Mouse (Mus musculus) heart, embryonic 15.5 days (tissue): ENCODE measurements around the gene Gm5426. TPM values are rescaled to one million over a fixed set of nuclear protein-coding genes. Genes with fewer than 3 reads are reported as not detected.
"Not testable (repeated sequence)": the region's sequence is repeated elsewhere in the genome, so short reads cannot be mapped to it uniquely, and the experiment has no call there.

Experiments used
- ATAC-seq: fragments of 200-750 bp; cut with Nextera tagmentation; replicated peaks from 2 replicates; pipeline ENCODE4 v1.8.0; 2017; ENCODE audit warnings: low read depth, moderate TSS enrichment; ENCODE audit not compliant: insufficient number of reproducible peaks, insufficient read depth, low FRiP score
- H3K27ac ChIP-seq: fragments of 300-500 bp; sonication (generic); 2 replicates; pipeline ENCODE4 v1.5.1; 2015; ENCODE audit warnings: mild to moderate bottlenecking, inconsistent platforms
- H3K27me3 ChIP-seq: fragments of 300-500 bp; sonication (generic); 2 replicates; pipeline ENCODE4 v1.6.1; 2015; ENCODE audit warnings: inconsistent platforms
- H3K36me3 ChIP-seq: fragments of 300-500 bp; sonication (generic); 2 replicates; pipeline ENCODE4 v1.6.1; 2015; ENCODE audit warnings: mild to moderate bottlenecking, inconsistent platforms
- H3K4me1 ChIP-seq: fragments of 300-500 bp; sonication (generic); replicated peaks from 2 replicates; pipeline ENCODE4 v1.6.1; 2015; ENCODE audit warnings: inconsistent platforms
- H3K4me2 ChIP-seq: fragments of 300-500 bp; sonication (generic); 2 replicates; pipeline ENCODE4 v1.6.1; 2015; ENCODE audit warnings: inconsistent platforms, mild to moderate bottlenecking, moderate library complexity
- H3K4me3 ChIP-seq: fragments of 300-500 bp; sonication (generic); 2 replicates; pipeline ENCODE4 v1.5.1; 2015; ENCODE audit warnings: mild to moderate bottlenecking, inconsistent platforms
- H3K9ac ChIP-seq: fragments of 300-500 bp; sonication (generic); 2 replicates; pipeline ENCODE4 v1.6.1; 2015; ENCODE audit warnings: mild to moderate bottlenecking, inconsistent platforms
- H3K9me3 ChIP-seq: fragments of 300-500 bp; sonication (generic); replicated peaks from 2 replicates; pipeline ENCODE4 v1.6.1; 2016; ENCODE audit warnings: inconsistent platforms
- WGBS: fragments of 180-500 bp; shearing (Covaris S2); methylation state at CpG from one replicate; pipeline ENCODE4 v1.1.7; 2015; ENCODE audit warnings: mixed read lengths; 5-methylcytosine and 5-hydroxymethylcytosine counted together
- polyA plus RNA-seq: library from polyadenylated mRNA; unstranded; fragments of >200 nt; fragmentation: Nextera tagmentation; extraction: Ambion mirVana; gene quantifications from 2 replicates; pipeline ENCODE4 v1.2.1, GENCODE M21; 2015

Gene Gm5426
- polyA plus RNA-seq, 1 experiment from 2014 or later, result not detected

- not testable (repeated sequence) for H3K4me1 ChIP-seq, H3K27ac ChIP-seq, H3K9ac ChIP-seq, ATAC-seq, H3K36me3 ChIP-seq, H3K4me3 ChIP-seq, H3K27me3 ChIP-seq, H3K4me2 ChIP-seq, H3K9me3 ChIP-seq
- 60% methylated on average over 4 of the region's 4 CpGs for WGBS
These were observed 2.9 kb downstream of the Gm5426 start for GRCm38 (mm10) chr10:96139274-96139673.

DNA sequence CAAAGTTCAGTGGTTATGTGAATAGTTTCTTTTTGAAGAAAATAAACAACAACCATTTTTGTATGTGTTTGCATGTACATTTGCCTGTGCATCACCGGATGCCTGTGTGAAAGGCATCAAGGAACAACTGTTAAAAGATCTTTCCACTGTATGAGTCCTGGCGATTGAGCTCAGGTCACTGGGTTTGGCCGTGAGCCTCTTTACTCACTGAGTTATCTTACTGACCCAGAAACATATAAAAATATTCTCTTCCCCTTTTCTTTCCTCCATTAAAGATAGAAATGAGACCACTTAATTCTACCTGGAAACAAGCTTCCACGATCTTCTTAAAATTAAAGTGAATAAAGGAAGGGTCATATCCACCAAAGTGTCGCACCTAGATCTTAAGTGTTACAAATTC, 10.2 kb downstream of the Gm5426 start:
- Histone ChIP-seq H3K4me3 (no peak overlapping the region), H3K9ac (no peak overlapping the region), H3K4me1 (peaks cover 5% of the 10 kb centered on the region), H3K27ac (no peak overlapping the region), H3K27me3 (no peaks in the 10 kb centered on the region), H3K9me3 (no peaks in the 10 kb centered on the region), H3K4me2 (no peak overlapping the region), H3K36me3 (no peaks in the 10 kb centered on the region)
- no peak for ATAC-seq
- 81% methylated on average over 5 of the region's 5 CpGs for WGBS

- H3K36me3 ChIP-seq, result no peaks in the 10 kb centered on the region
- H3K27ac ChIP-seq, result no peak overlapping the region
- no peak overlapping the region for H3K4me3 ChIP-seq
- WGBS, result 29% methylated on average over 10 of the region's 10 CpGs
- no peak overlapping the region for H3K9ac ChIP-seq
- no peak overlapping the region for H3K4me2 ChIP-seq
- peaks cover 5% of the 10 kb centered on the region for H3K4me1 ChIP-seq
- ATAC-seq, result no peak
- H3K27me3 ChIP-seq, result no peaks in the 10 kb centered on the region
- H3K9me3 ChIP-seq, result no peaks in the 10 kb centered on the region
These were observed 11.9 kb downstream of the Gm5426 start for GRCm38 (mm10) chr10:96148250-96148699.

DNA sequence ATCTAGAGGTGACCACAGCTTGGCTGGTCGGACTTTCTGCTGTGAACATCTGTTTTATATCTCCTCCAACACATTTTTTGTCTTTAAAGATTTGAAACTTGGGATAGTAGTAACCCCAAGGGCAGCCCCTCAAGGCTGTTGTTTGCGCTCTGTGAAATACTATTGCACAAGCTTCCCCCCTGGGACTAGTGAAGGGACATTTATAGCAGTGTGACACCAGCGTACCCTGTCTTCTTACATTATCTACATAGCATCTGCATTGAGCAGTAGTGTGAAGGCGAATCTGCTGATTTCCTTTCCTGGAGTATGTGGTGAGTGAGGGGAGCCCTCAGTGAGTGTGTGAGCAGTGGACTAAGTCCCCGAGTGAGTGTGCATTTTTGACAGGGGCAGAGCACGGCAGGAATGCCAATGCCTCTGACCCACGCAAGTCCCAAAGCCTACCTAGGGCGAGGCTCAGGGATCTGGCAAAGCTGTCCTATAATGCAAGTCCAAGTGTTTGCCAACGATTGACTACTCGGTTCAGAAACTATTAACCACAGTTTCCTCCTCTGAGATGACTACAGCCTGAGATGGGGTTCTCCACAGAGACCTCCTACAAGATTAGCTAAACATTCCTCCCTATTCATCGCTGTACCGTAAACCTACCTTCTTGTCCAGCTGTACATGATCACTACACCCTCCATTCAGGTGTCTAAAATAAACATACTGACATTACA, 14.2 kb downstream of the Gm5426 start:
- no peaks in the 10 kb centered on the region for H3K27me3 ChIP-seq
- H3K36me3 ChIP-seq, result no peaks in the 10 kb centered on the region
- no peak overlapping the region for H3K4me3 ChIP-seq
- no peak overlapping the region for H3K9ac ChIP-seq
- H3K9me3 ChIP-seq, result no peaks in the 10 kb centered on the region
- ATAC-seq, result no peak
- no peak overlapping the region for H3K4me2 ChIP-seq
- H3K4me1 ChIP-seq, result peaks cover 5% of the 10 kb centered on the region
- H3K27ac ChIP-seq, result no peak overlapping the region
- WGBS, result 73% methylated on average over 12 of the region's 12 CpGs

DNA sequence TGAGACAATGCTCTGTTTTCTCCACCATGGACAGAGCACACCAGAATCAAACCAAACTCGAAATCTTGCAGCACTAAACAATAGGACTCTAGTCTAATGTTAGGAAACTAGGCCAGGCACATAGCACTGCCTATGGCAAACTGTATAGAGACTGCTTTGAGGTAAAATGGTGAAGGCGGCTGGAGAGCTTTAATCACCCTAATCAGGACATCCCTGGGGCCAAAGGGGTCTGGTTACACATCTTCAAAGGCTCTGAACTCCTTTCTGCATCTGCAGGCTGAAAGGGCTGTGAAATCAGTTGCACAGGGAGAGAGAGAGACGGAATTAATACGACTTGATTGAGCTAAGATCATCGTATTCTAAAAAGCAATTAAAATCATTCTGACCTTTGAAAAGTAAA, 16.9 kb downstream of the Gm5426 start:
- Histone ChIP-seq H3K27ac (no peak overlapping the region), H3K27me3 (no peaks in the 10 kb centered on the region), H3K4me2 (no peak overlapping the region), H3K9me3 (no peaks in the 10 kb centered on the region), H3K4me1 (peaks cover 1% of the 10 kb centered on the region), H3K9ac (no peak overlapping the region), H3K36me3 (no peaks in the 10 kb centered on the region), H3K4me3 (no peak overlapping the region)
- WGBS, result 45% methylated on average over 5 of the region's 5 CpGs
- no peak for ATAC-seq

GRCm38 (mm10) chr10:96162975-96163706, 26.7 kb downstream of the Gm5426 start:
- H3K27ac ChIP-seq, result no peak overlapping the region
- no peaks in the 10 kb centered on the region for H3K27me3 ChIP-seq
- no peak overlapping the region for H3K9ac ChIP-seq
- H3K4me3 ChIP-seq, result no peak overlapping the region
- H3K4me1 ChIP-seq, result no peaks in the 10 kb centered on the region
- WGBS, result 80% methylated on average over 7 of the region's 7 CpGs
- no peaks in the 10 kb centered on the region for H3K9me3 ChIP-seq
- H3K4me2 ChIP-seq, result no peak overlapping the region
- ATAC-seq, result no peak
- H3K36me3 ChIP-seq, result no peaks in the 10 kb centered on the region

DNA sequence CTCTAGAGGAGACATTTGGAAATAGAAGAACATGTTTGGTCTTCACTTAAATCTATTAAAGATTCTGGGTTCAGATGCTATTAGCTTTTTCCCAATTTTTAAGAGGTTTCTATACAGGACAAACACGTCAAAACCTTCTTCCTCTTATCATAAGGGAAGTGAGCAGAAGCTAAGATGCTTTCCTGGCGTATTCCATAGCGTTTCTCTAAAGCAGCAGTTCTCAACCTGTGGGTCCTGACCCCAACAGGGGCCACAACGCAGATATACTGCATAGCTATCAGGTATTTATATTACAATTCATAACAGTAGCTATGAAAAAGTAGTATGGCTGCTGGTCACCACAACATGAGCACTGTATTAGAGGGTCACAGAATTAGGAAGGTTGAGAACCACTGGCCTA, 27.4 kb downstream of the Gm5426 start:
- no peaks in the 10 kb centered on the region for H3K4me1 ChIP-seq
- no peaks in the 10 kb centered on the region for H3K27me3 ChIP-seq
- no peak overlapping the region for H3K4me2 ChIP-seq
- no peaks in the 10 kb centered on the region for H3K36me3 ChIP-seq
- whole genome bisulfite sequencing, result 78% methylated on average over 4 of the region's 4 CpGs
- H3K9ac ChIP-seq, result no peak overlapping the region
- ATAC-seq, result no peak
- H3K9me3 ChIP-seq, result no peaks in the 10 kb centered on the region
- no peak overlapping the region for H3K27ac ChIP-seq
- no peak overlapping the region for H3K4me3 ChIP-seq

DNA sequence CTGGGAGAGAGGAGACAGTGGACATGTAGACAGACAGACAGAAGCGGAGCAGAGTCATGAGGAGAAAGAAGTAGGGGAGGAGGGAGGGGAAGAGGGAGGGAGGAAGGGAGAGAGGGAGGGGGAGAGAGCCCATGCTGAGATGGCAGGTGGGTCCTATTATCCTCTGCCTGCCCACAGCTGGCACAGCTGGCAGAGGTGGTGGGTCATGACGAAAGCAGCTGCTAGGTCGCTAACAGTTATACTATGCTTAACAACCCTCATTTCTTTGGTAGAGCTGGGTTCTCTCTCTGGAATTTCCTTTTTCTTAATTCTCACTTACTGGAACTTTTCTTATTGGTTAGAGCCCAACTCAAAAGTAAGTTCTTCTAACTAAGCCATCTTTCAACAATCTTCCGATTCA, 28.9 kb downstream of the Gm5426 start:
- WGBS, result 92% methylated on average over 4 of the region's 4 CpGs
- ATAC-seq, result no peak

DNA sequence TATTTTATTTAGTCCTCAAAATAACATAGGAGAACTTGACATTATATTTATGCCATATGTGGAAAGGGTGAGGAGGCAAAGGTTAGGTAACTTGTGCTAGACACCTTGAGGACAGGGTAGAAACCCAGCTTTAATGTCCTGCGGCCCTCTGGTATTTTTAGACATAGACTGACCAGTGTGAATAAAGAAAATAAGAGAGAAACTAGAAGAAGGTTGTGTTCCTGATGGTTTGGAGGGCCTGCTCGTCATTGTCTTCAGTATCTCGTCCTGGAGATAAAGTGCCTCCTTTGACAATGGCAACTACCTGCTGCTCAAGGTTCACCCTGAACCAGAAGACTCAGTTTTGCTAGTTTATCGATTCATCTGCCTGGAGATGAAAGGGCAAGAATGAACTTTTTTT, 32.6 kb downstream of the Gm5426 start:
- Histone ChIP-seq H3K27me3 (no peaks in the 10 kb centered on the region), H3K36me3 (no peaks in the 10 kb centered on the region), H3K4me2 (no peak overlapping the region), H3K4me3 (no peak overlapping the region), H3K9me3 (no peaks in the 10 kb centered on the region), H3K4me1 (no peaks in the 10 kb centered on the region), H3K9ac (no peak overlapping the region), H3K27ac (no peak overlapping the region)
- no peak for ATAC-seq
- 75% methylated on average over 4 of the region's 4 CpGs for WGBS

More for the DNA sequence above, 28.9 kb downstream of the Gm5426 start:
- H3K4me1 ChIP-seq, result no peaks in the 10 kb centered on the region
- H3K36me3 ChIP-seq, result no peaks in the 10 kb centered on the region
- no peak overlapping the region for H3K4me3 ChIP-seq
- H3K4me2 ChIP-seq, result no peak overlapping the region
- H3K27me3 ChIP-seq, result no peaks in the 10 kb centered on the region
- no peak overlapping the region for H3K9ac ChIP-seq
- H3K9me3 ChIP-seq, result no peaks in the 10 kb centered on the region
- H3K27ac ChIP-seq, result no peak overlapping the region

GRCm38 (mm10) chr10:96171546-96171945, 35.1 kb downstream of the Gm5426 start:
- Histone ChIP-seq H3K4me1 (no peaks in the 10 kb centered on the region), H3K9me3 (no peaks in the 10 kb centered on the region), H3K4me2 (no peak overlapping the region), H3K9ac (no peak overlapping the region), H3K4me3 (no peak overlapping the region), H3K36me3 (no peaks in the 10 kb centered on the region), H3K27me3 (no peaks in the 10 kb centered on the region), H3K27ac (no peak overlapping the region)
- no peak for ATAC-seq

DNA sequence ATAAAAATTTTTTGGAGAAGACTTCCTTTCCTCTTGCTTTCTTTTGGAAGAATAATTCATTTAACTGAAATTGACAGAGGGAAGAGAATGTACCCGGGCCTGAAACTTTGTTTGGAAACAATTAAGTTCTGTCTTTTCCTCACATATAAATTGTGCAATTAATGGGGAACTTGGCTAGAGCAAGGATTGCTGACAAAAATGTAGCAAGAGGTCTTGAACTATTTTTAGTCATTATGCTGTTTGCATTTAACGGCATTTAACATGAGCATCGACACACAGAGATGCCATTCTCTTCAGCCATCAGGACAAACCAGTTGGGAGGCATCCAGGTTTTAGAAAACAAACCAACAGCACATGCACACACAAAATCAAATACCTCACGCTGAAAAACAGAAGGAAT, 36.6 kb downstream of the Gm5426 start:
- no peaks in the 10 kb centered on the region for H3K4me1 ChIP-seq

DNA sequence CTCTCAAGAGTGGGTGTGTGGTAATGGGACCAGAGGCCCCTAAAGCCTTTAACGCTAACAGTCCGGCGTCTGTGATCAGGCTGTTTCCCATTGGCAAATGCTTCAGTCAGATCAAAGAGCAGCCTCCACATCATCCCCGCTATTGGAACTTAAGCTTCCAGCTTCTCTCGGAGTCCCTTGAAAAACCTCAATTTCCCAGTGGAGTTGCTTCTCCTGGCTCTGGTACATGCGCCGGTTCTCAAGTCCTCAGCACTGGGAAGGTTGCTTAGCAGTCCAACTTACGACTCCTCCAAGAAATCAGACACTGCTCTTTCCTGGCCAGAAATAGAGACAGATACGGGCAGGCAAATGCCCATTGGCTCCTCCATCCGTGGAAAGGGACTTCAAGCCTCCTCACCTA, 37.4 kb downstream of the Gm5426 start:
- H3K4me1 ChIP-seq, result no peaks in the 10 kb centered on the region
- H3K9ac ChIP-seq, result no peak overlapping the region
- 67% methylated on average over 10 of the region's 10 CpGs for WGBS
- H3K4me2 ChIP-seq, result no peak overlapping the region
- H3K4me3 ChIP-seq, result no peak overlapping the region
- H3K27me3 ChIP-seq, result no peaks in the 10 kb centered on the region
- no peak for ATAC-seq
- no peaks in the 10 kb centered on the region for H3K36me3 ChIP-seq
- H3K9me3 ChIP-seq, result no peaks in the 10 kb centered on the region
- H3K27ac ChIP-seq, result no peak overlapping the region

More for the DNA sequence above, 36.6 kb downstream of the Gm5426 start:
- 62% methylated on average over 4 of the region's 4 CpGs for WGBS
- Histone ChIP-seq H3K27me3 (no peaks in the 10 kb centered on the region), H3K4me3 (no peak overlapping the region), H3K9me3 (no peaks in the 10 kb centered on the region), H3K27ac (no peak overlapping the region), H3K4me2 (no peak overlapping the region), H3K9ac (no peak overlapping the region), H3K36me3 (no peaks in the 10 kb centered on the region)
- ATAC-seq, result no peak
